Mouse (Mus musculus) forebrain, embryonic 16.5 days (tissue): ENCODE measurements around the gene Elof1. TPM values are rescaled to one million over a fixed set of nuclear protein-coding genes. Genes with fewer than 3 reads are reported as not detected.

Source experiments
- ATAC-seq: fragments of 200-750 bp; cut with Nextera tagmentation; 2 replicates; pipeline ENCODE4 v1.8.0; 2017; ENCODE audit warnings: mild to moderate bottlenecking, moderate library complexity
- H3K27ac ChIP-seq: fragments of 300-500 bp; sonication (generic); 2 replicates; pipeline ENCODE4 v1.5.1; 2014; ENCODE audit warnings: low read length, control low read depth
- H3K27me3 ChIP-seq: fragments of 300-500 bp; sonication (generic); replicated peaks from 2 replicates; pipeline ENCODE4 v1.6.1; 2014; ENCODE audit warnings: low read length; ENCODE audit not compliant: control insufficient read depth, insufficient read depth
- H3K36me3 ChIP-seq: fragments of 300-500 bp; sonication (generic); 2 replicates; pipeline ENCODE4 v1.6.1; 2014; ENCODE audit not compliant: control insufficient read depth, insufficient read depth
- H3K4me1 ChIP-seq: fragments of 300-500 bp; sonication (generic); replicated peaks from 2 replicates; pipeline ENCODE4 v1.6.1; 2014; ENCODE audit warnings: low read length; ENCODE audit not compliant: control insufficient read depth, insufficient read depth
- H3K4me2 ChIP-seq: fragments of 300-500 bp; sonication (generic); 2 replicates; pipeline ENCODE4 v1.6.1; 2014; ENCODE audit warnings: mild to moderate bottlenecking, low read length, control low read depth
- H3K4me3 ChIP-seq: fragments of 300-500 bp; sonication (generic); replicated peaks from 2 replicates; pipeline ENCODE4 v1.5.1; 2014; ENCODE audit warnings: mild to moderate bottlenecking, low read length, control low read depth
- H3K9ac ChIP-seq: fragments of 300-500 bp; sonication (generic); replicated peaks from 2 replicates; pipeline ENCODE4 v1.6.1; 2014; ENCODE audit warnings: low read depth, low read length, control low read depth
- H3K9me3 ChIP-seq: fragments of 300-500 bp; sonication (generic); 2 replicates; pipeline ENCODE4 v1.6.1; 2016; ENCODE audit warnings: low read length; ENCODE audit not compliant: control insufficient read depth
- WGBS: fragments of 180-500 bp; shearing (Covaris S2); extraction: QIAGEN DNeasy Blood & Tissue Kit; methylation state at CpG from one replicate; pipeline ENCODE4 v1.1.7; 2014; 5-methylcytosine and 5-hydroxymethylcytosine counted together
- polyA plus RNA-seq: library from polyadenylated mRNA; unstranded; fragments of >200 nt; fragmentation: Nextera tagmentation; extraction: Ambion mirVana; gene quantifications from 2 replicates; pipeline ENCODE4 v1.2.1, GENCODE M21; 2015

The Elof1 gene
- polyA plus RNA-seq, 1 experiment from 2014 or later, result 168 TPM

DNA sequence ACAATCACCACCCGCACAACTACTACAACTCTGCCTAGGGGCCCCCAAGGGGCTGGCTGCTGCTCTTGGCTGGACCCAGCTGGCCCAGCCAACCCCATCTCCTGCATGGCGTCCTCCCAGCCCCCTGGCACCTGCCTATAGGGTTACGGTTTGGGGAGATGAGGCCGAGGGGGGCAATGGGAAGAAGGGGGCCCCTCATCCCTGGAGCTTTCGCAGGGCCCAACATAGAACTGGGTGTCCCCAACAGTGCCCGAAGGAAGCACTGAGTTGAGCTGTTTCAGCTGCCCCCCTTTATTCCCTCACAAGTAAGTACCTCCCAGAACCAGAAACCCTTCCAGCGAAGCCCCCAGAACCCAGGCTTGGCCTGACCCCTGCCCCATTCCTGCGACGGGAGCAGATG, 8.8 kb downstream of the Elof1 start:
- Histone ChIP-seq H3K4me2 (no peak overlapping the region), H3K36me3 (peaks cover 8% of the 10 kb centered on the region), H3K27me3 (no peaks in the 10 kb centered on the region), H3K9me3 (no peaks in the 10 kb centered on the region), H3K4me1 (no peaks in the 10 kb centered on the region), H3K9ac (no peak overlapping the region), H3K4me3 (no peak overlapping the region), H3K27ac (no peak overlapping the region)
- WGBS, result 94% methylated on average over 9 of the region's 9 CpGs
- no peak for ATAC-seq

DNA sequence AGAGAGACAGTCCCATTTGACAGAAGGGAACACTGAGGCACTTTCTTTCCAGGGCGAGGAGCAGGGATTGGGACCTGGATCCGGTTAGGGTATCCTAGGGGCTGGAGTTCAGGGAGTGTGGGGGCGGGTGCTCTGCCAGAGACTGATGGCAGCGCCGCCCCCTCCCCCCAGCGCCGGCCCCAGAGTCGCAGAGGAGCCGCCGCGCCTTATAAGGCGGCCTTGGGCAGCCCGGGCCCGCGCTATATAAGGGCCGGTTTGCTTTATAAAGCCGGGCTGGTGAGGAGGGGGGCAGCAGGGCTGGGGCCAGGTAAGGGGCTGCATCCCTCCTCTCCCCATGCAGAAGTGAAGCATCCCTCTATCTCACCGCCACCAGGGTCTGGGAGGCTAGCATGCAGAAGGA, 17.1 kb downstream of the Elof1 start:
- no peak for ATAC-seq
- 7% methylated on average over 18 of the region's 18 CpGs for WGBS
- H3K9me3 ChIP-seq, result no peaks in the 10 kb centered on the region
- H3K27me3 ChIP-seq, result peaks cover 27% of the 10 kb centered on the region
- no peak overlapping the region for H3K27ac ChIP-seq
- no peak overlapping the region for H3K9ac ChIP-seq
- no peaks in the 10 kb centered on the region for H3K36me3 ChIP-seq
- H3K4me3 ChIP-seq, result no peak overlapping the region
- no peak overlapping the region for H3K4me2 ChIP-seq
- peaks cover 3% of the 10 kb centered on the region; the same call in 1 of the 2 replicates for H3K4me1 ChIP-seq

DNA sequence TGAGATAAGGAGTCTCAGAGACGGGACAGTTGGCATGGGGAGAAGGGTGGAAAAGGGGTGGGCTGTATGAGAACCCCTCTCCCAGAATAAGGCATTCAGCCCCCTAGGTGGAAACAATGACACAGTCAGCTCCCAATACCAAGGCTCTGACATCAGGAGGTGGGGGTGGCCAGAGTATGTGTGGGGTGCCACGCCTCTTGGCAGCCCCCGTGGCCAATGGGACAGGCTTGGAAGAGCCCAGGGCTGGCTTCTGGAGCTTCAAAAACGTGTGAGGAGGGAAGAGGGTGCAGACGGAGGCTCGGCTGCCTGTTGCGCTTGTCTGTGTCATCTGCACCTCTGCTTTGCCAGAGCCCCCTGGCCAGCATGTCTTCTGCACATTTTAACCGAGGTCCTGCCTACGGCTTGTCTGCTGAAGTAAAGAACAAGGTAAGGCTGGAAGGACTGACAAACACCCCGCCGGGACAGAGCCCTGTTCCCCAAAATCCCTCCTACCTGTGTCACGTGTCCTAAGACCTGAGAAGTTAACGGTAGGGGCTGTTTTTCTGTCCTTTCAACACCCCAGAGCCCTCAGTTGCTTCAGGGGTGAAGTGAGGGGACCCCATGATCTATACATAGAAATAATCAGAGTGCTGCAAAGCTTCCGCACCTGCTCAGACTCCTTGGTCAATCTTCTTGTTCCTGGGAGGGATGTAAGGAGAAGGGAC, 17.8 kb downstream of the Elof1 start, which contains the start of gene Cnn1:
Cnn1 (plus strand) TSS at position 224 of the 704 bp plus-strand sequence.
- no peak within 1 kb of the TSS for H3K9ac ChIP-seq
- WGBS, result 9% methylated on average over 14 of the region's 14 CpGs

DNA sequence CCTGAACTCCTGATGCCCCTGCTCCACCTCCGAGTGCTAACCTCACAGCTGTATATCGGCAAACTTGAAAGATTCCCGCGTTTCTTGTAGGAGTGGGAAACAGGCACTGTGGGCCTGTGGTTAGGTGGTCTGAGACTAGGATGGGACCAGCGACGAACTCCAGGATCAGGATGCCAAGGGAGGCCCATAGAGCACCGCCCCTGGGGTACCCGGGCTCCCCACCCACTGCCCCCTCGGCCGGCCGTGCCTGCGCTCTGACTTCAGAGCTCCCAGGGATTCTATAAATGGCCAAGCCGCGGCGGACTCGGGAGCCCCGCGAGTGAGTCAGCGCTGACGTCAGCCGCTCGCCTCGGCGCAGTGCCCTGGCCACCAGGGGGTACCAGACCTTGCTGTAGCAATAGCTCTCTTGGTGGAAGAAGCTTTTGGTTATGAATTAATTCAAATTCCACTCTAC, 21.1 kb downstream of the Elof1 start:
- H3K9ac ChIP-seq, result peak overlapping the region; percentile 53
- H3K4me1 ChIP-seq, result peaks cover 3% of the 10 kb centered on the region; the same call in 1 of the 2 replicates
- ATAC-seq, result peak; percentile 61; the same call in 1 of the 2 replicates
- no peaks in the 10 kb centered on the region for H3K9me3 ChIP-seq
- WGBS, result 1% methylated on average over 24 of the region's 24 CpGs
- no peak overlapping the region for H3K27ac ChIP-seq
- H3K4me2 ChIP-seq, result peak overlapping the region; percentile 69
- peak overlapping the region; percentile 39 for H3K4me3 ChIP-seq
- peaks cover 27% of the 10 kb centered on the region for H3K27me3 ChIP-seq
- H3K36me3 ChIP-seq, result no peaks in the 10 kb centered on the region

More for the DNA sequence above, 17.8 kb downstream of the Elof1 start, which contains the start of gene Cnn1:
- ATAC-seq, result no peak
- Histone ChIP-seq H3K9me3 (no peaks in the 10 kb centered on the region), H3K27ac (no peak within 1 kb of the TSS), H3K4me1 (peaks cover 3% of the 10 kb centered on the region; the same call in 1 of the 2 replicates), H3K27me3 (peaks cover 27% of the 10 kb centered on the region), H3K4me2 (no peak within 1 kb of the TSS), H3K4me3 (no peak within 1 kb of the TSS), H3K36me3 (no peaks in the 10 kb centered on the region)

DNA sequence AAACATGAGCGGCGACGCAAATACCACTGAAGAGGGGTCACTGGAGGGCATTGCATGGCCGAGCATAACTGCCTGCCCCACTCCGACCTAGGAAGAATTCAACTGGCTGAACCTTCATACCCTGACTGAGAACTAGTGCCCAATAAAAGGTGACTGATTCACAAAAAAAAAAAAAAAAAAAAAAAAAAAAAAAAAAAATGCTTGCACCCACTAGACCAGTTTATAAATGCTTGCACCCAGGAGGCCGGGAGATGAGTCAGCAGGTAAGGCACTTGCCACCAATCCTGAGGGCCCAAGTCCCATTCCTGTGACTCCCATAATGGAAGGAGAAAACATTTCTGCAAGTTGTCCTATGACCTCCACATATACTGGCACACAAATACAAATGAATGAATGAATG, 24.2 kb downstream of the Elof1 start:
- no peaks in the 10 kb centered on the region for H3K36me3 ChIP-seq
- peaks cover 3% of the 10 kb centered on the region; the same call in 1 of the 2 replicates for H3K4me1 ChIP-seq
- no peak for ATAC-seq
- H3K9me3 ChIP-seq, result no peaks in the 10 kb centered on the region
- H3K9ac ChIP-seq, result no peak overlapping the region
- WGBS, result 91% methylated on average over 6 of the region's 6 CpGs
- H3K4me2 ChIP-seq, result no peak overlapping the region
- H3K27ac ChIP-seq, result no peak overlapping the region
- H3K27me3 ChIP-seq, result 0 out of 2 replicates have a peak, but pooled peaks cover 2% of the 10 kb centered on the region
- no peak overlapping the region for H3K4me3 ChIP-seq

DNA sequence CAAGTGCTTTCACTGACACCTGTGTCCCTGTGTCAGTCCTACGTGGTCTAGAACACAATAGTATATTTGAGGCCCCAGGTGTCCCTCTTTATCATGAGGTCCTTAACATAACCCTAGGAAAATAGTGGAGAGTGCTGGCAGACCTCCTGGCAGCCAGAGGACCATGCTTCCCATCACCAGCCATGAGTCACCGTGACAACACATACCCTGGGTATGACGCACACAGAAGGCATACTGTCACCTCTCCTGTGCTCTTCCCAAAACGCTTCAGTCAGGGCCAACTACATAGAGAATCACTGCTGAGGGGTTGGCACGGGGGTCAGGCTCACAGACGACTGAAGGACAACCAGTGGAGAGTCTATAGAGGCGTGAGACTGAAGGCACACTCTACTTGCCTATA, 27.0 kb downstream of the Elof1 start:
- Histone ChIP-seq H3K27me3 (0 out of 2 replicates have a peak, but pooled peaks cover 2% of the 10 kb centered on the region), H3K4me2 (no peak overlapping the region), H3K36me3 (no peaks in the 10 kb centered on the region), H3K27ac (no peak overlapping the region), H3K9me3 (no peaks in the 10 kb centered on the region), H3K4me3 (no peak overlapping the region), H3K4me1 (peaks cover 6% of the 10 kb centered on the region), H3K9ac (no peak overlapping the region)
- no peak for ATAC-seq
- WGBS, result 86% methylated on average over 7 of the region's 7 CpGs

DNA sequence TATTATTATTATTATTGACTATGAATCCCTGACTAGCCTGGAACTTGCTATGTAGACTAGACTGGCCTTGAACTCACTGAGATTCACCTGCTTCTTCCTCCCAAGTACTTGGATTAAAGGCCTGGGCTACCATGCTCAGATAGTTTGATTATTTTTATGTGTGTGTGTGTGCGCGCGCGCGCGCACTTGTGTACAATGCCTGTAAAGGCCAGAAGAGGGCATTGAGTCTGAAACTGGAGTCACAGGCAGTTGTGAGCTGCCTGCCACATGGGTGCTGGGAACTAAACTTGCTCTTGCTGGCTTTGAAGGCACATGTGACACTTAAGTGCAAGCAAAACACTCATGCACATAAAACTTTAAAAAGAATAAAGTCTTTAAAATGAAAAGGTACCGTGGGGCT, 27.7 kb downstream of the Elof1 start:
- WGBS, result 95% methylated on average over 7 of the region's 7 CpGs
- H3K4me1 ChIP-seq, result peaks cover 11% of the 10 kb centered on the region
- no peak overlapping the region for H3K9ac ChIP-seq
- ATAC-seq, result no peak
- no peaks in the 10 kb centered on the region for H3K36me3 ChIP-seq
- H3K27ac ChIP-seq, result no peak overlapping the region
- H3K27me3 ChIP-seq, result 0 out of 2 replicates have a peak, but pooled peaks cover 2% of the 10 kb centered on the region
- no peak overlapping the region for H3K4me3 ChIP-seq
- no peak overlapping the region for H3K4me2 ChIP-seq
- H3K9me3 ChIP-seq, result no peaks in the 10 kb centered on the region

DNA sequence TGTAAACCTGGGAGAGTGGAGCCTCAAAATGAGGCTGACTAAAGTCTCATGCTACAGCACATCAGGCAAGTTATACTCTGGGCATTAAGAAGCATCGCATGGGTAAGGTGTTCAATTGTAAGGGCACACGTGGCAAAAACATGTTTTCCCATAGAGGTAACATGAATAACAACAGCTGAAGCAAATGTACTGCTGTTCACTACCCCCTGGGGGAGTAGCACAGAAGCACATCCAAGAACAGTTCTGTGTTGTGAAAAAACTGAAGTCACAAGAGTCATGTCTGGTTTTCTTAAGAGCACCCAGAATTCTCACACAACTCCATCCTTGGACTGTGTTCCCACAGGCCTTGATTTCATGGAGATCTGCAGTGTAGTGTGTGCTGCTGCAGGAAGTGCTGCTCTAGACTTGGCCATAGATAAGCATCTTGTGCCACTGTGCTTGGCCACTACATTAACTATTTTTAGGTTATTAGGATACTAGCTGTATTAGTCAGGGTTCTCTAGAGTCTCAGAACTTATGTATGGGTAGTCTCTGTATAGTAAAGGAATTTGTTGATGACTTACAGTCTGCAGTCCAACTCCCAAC, 29.8 kb downstream of the Elof1 start:
- Histone ChIP-seq H3K9me3 (no peaks in the 10 kb centered on the region), H3K4me2 (no peak overlapping the region), H3K4me3 (no peak overlapping the region), H3K4me1 (peaks cover 11% of the 10 kb centered on the region), H3K27ac (no peak overlapping the region), H3K9ac (no peak overlapping the region), H3K36me3 (no peaks in the 10 kb centered on the region), H3K27me3 (no peaks in the 10 kb centered on the region)
- no peak for ATAC-seq
- WGBS, result 82% methylated on average over 2 of the region's 2 CpGs

DNA sequence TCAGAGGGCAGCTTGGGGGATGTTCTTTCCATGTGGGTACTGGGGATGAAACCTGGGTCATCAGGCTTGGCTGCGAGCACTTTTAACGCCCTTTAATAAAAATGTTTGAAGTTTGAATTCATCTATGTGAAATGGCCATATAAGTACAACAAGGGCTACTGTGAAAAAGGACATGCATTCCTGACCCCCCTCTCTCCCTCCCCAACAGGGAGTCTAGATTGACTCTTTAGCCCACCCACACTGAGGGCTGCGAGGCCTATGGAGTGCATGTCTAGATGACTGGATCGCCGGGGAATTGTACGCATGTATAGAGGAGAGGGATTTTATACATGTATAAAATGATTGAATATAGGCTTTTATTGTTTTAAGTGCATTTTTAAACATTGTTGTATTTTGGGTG, 31.0 kb downstream of the Elof1 start:
- Histone ChIP-seq H3K9me3 (no peaks in the 10 kb centered on the region), H3K4me1 (peaks cover 11% of the 10 kb centered on the region), H3K27me3 (no peaks in the 10 kb centered on the region), H3K27ac (no peak overlapping the region; the same call in 1 of the 2 replicates), H3K4me2 (peak overlapping the region; percentile 67), H3K4me3 (peak overlapping the region; percentile 96), H3K9ac (peak overlapping the region; percentile 81), H3K36me3 (no peaks in the 10 kb centered on the region)
- WGBS, result 82% methylated on average over 6 of the region's 6 CpGs
- ATAC-seq, result no peak
